Mouse (Mus musculus) megakaryocyte progenitor cell, adult 5-6 weeks (primary cell): ENCODE results near the gene Pxn. TPM values are rescaled to one million over a fixed set of nuclear protein-coding genes. Genes with fewer than 3 reads are reported as not detected.
"Not testable (repeated sequence)": the region's sequence is repeated elsewhere in the genome, so short reads cannot be mapped to it uniquely, and the experiment has no call there.

ENCODE experiments used
- ATAC-seq: replicated peaks from 2 replicates; pipeline ENCODE4 v1.8.0; 2016; ENCODE audit warnings: mild to moderate bottlenecking, moderate TSS enrichment, inconsistent platforms; ENCODE audit not compliant: poor library complexity
- total RNA-seq, 2 experiments: library from RNA; stranded (forward) in 1 of 2; stranded (reverse) in 1 of 2; fragments of 157-497, 149-512 nt in 1 of 2; fragments of 200-1000 nt in 1 of 2; gene quantifications; 2 replicates each; pipeline versions ENCODE4 v1.2.3 to v1.2.4; 2015 to 2017

Pxn gene
- total RNA-seq, 2 experiments from 2014 or later, result 40.4 to 73.0 TPM

GRCm38 (mm10) chr5:115572679-115573535 lies 66.4 kb downstream of the Pxn start:
- ATAC-seq, result no peak

- ATAC-seq, result peak; percentile 38; the same call in 1 of the 2 replicates
Measured at GRCm38 (mm10) chr5:115574992-115575391, 68.5 kb downstream of the Pxn start.

- ATAC-seq, result not testable (repeated sequence)
Measured at GRCm38 (mm10) chr5:115577686-115578085, 71.2 kb downstream of the Pxn start.

GRCm38 (mm10) chr5:115578922-115579321 lies 72.4 kb downstream of the Pxn start:
- no peak for ATAC-seq

- ATAC-seq, result no peak
Measured at GRCm38 (mm10) chr5:115579363-115579762, 72.9 kb downstream of the Pxn start.

- no peak for ATAC-seq
Measured at GRCm38 (mm10) chr5:115580229-115581001, 73.9 kb downstream of the Pxn start.

- ATAC-seq, result no peak
Measured at GRCm38 (mm10) chr5:115581662-115582061, 75.2 kb downstream of the Pxn start.

- no peak for ATAC-seq
Measured at GRCm38 (mm10) chr5:115585616-115586015, 79.1 kb downstream of the Pxn start.

- no peak for ATAC-seq
Measured at GRCm38 (mm10) chr5:115586166-115586565, 79.7 kb downstream of the Pxn start.

- ATAC-seq, result no peak
Measured at GRCm38 (mm10) chr5:115586780-115587179, 80.3 kb downstream of the Pxn start.

GRCm38 (mm10) chr5:115591028-115591427 lies 84.6 kb downstream of the Pxn start:
- ATAC-seq, result peak; percentile 62

- no peak for ATAC-seq
Measured at GRCm38 (mm10) chr5:115591506-115591905, 85.0 kb downstream of the Pxn start.

GRCm38 (mm10) chr5:115603561-115603960 lies 97.1 kb downstream of the Pxn start:
- ATAC-seq, result no peak

Other genes with a start within 250 kb of the Pxn start
- 45.3 and 56.3 TPM in 2 replicates for gene Rnf10, start 233.8 kb upstream of the Pxn start, total RNA-seq (2015)
- gene Rnf10, start 233.8 kb upstream of the Pxn start, total RNA-seq (2017), result 45.1 and 58.7 TPM in 2 replicates
- 17.0 and 20.4 TPM in 2 replicates for gene Coq5, start 227.0 kb upstream of the Pxn start, total RNA-seq (2015)
- gene Coq5, start 227.0 kb upstream of the Pxn start, total RNA-seq (2017), result 39.8 and 46.3 TPM in 2 replicates
- gene Dynll1, start 205.7 kb upstream of the Pxn start, total RNA-seq (2015), result 690 and 788 TPM in 2 replicates
- gene Dynll1, start 205.7 kb upstream of the Pxn start, total RNA-seq (2017), result 334 and 365 TPM in 2 replicates
- 76.3 and 79.7 TPM in 2 replicates for gene Srsf9, start 179.5 kb upstream of the Pxn start, total RNA-seq (2015)
- 96.3 and 102 TPM in 2 replicates for gene Srsf9, start 179.5 kb upstream of the Pxn start, total RNA-seq (2017)
- 68.9 and 78.9 TPM in 2 replicates for gene Gatc, start 165.5 kb upstream of the Pxn start, total RNA-seq (2015)
- 10.7 and 11.2 TPM in 2 replicates for gene Gatc, start 165.5 kb upstream of the Pxn start, total RNA-seq (2017)
- gene Triap1, start 165.5 kb upstream of the Pxn start, total RNA-seq (2015), result 39.1 and 43.1 TPM in 2 replicates
- gene Triap1, start 165.5 kb upstream of the Pxn start, total RNA-seq (2017), result 17.7 and 25.3 TPM in 2 replicates
- 365 and 372 TPM in 2 replicates for gene Cox6a1, start 157.7 kb upstream of the Pxn start, total RNA-seq (2015)
- gene Cox6a1, start 157.7 kb upstream of the Pxn start, total RNA-seq (2017), result 67.5 and 102 TPM in 2 replicates
- not detected in 2 replicates for gene Msi1, start 77.1 kb upstream of the Pxn start, total RNA-seq (2015)
- gene Msi1, start 77.1 kb upstream of the Pxn start, total RNA-seq (2017), result not detected in 2 replicates
- gene Pla2g1b, start 40.4 kb upstream of the Pxn start, total RNA-seq (2015), result not detected in 2 replicates
- gene Pla2g1b, start 40.4 kb upstream of the Pxn start, total RNA-seq (2017), result not detected in 2 replicates
- 9.8 and 12.3 TPM in 2 replicates for gene Sirt4, start 22.0 kb upstream of the Pxn start, total RNA-seq (2015)
- gene Sirt4, start 22.0 kb upstream of the Pxn start, total RNA-seq (2017), result 2.8 and 4.6 TPM in 2 replicates
- 3,223 and 3,257 TPM in 2 replicates for gene Rplp0, start 52.8 kb downstream of the Pxn start, total RNA-seq (2015)
- 1,603 and 2,013 TPM in 2 replicates for gene Rplp0, start 52.8 kb downstream of the Pxn start, total RNA-seq (2017)
- gene Gcn1l1, start 58.6 kb downstream of the Pxn start, total RNA-seq (2015), result 17.5 and 17.7 TPM in 2 replicates
- gene Gcn1l1, start 58.6 kb downstream of the Pxn start, total RNA-seq (2017), result 33.2 and 35.3 TPM in 2 replicates
- 24.7 and 25.2 TPM in 2 replicates for gene Rab35, start 125.2 kb downstream of the Pxn start, total RNA-seq (2015)
- 22.8 and 28.8 TPM in 2 replicates for gene Rab35, start 125.2 kb downstream of the Pxn start, total RNA-seq (2017)
- gene Bicdl1, start 224.9 kb downstream of the Pxn start, total RNA-seq (2015), result 0.39 and 1.7 TPM in 2 replicates
- 0.84 TPM in 1 of 2 replicates, not detected in the other for gene Bicdl1, start 224.9 kb downstream of the Pxn start, total RNA-seq (2017)